Mouse (Mus musculus) forebrain, embryonic 13.5 days (tissue): ENCODE results near the gene Sdc4. TPM values are rescaled to one million over a fixed set of nuclear protein-coding genes. Genes with fewer than 3 reads are reported as not detected.

ENCODE experiments used
- ATAC-seq: fragments of 200-750 bp; cut with Nextera tagmentation; 2 replicates; pipeline ENCODE4 v1.8.0; 2017
- H3K27ac ChIP-seq: fragments of 300-500 bp; sonication (generic); 2 replicates; pipeline ENCODE4 v1.5.1; 2015; ENCODE audit warnings: inconsistent platforms, mild to moderate bottlenecking, moderate library complexity
- H3K27me3 ChIP-seq: fragments of 300-500 bp; sonication (generic); 2 replicates; pipeline ENCODE4 v1.6.1; 2015; ENCODE audit warnings: mild to moderate bottlenecking, inconsistent platforms
- H3K36me3 ChIP-seq: fragments of 300-500 bp; sonication (generic); 2 replicates; pipeline ENCODE4 v1.6.1; 2015; ENCODE audit warnings: mild to moderate bottlenecking, inconsistent platforms; ENCODE audit not compliant: poor library complexity, severe bottlenecking
- H3K4me1 ChIP-seq: fragments of 300-500 bp; sonication (generic); 2 replicates; pipeline ENCODE4 v1.6.1; 2015; ENCODE audit warnings: inconsistent platforms
- H3K4me2 ChIP-seq: fragments of 300-500 bp; sonication (generic); 2 replicates; pipeline ENCODE4 v1.6.1; 2015; ENCODE audit warnings: inconsistent platforms, mild to moderate bottlenecking, moderate library complexity
- H3K4me3 ChIP-seq: fragments of 300-500 bp; sonication (generic); 2 replicates; pipeline ENCODE4 v1.5.1; 2015; ENCODE audit warnings: mild to moderate bottlenecking, inconsistent platforms
- H3K9ac ChIP-seq: fragments of 300-500 bp; sonication (generic); 2 replicates; pipeline ENCODE4 v1.6.1; 2015; ENCODE audit warnings: mild to moderate bottlenecking, inconsistent platforms
- H3K9me3 ChIP-seq: fragments of 300-500 bp; sonication (generic); replicated peaks from 2 replicates; pipeline ENCODE4 v1.6.1; 2016; ENCODE audit warnings: inconsistent platforms
- WGBS: fragments of 180-500 bp; shearing (Covaris S2); methylation state at CpG from one replicate; pipeline ENCODE4 v1.1.7; 2015; 5-methylcytosine and 5-hydroxymethylcytosine counted together
- polyA plus RNA-seq: library from polyadenylated mRNA; unstranded; fragments of >200 nt; fragmentation: Nextera tagmentation; extraction: Ambion mirVana; gene quantifications from 2 replicates; pipeline ENCODE4 v1.2.1, GENCODE M21; 2015

Gene Sdc4
- polyA plus RNA-seq, 1 experiment from 2014 or later: 7.9 TPM

DNA sequence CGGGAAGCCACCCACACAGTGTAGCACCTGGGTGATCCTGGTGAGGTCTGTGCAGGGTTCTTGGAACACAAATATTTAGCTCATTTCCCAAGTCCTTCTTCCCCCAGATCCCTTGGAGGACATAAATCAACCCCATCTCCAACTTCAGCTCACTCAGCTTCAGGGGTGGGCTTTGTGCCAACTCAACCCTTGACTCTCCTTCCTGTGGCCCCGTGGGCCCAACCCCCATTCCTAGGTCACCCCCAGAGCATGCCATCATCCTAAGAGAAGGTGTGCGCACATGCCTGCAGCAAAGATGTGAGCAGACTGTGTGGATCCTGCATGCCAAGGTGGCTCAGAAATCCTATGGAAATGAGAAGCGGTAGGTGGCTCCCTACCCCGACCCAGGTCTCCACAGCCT, 38.2 kb downstream of the Sdc4 start:
- Histone ChIP-seq H3K4me1 (peaks cover 11% of the 10 kb centered on the region), H3K27ac (no peak overlapping the region), H3K4me2 (no peak overlapping the region), H3K36me3 (no peaks in the 10 kb centered on the region), H3K4me3 (no peak overlapping the region), H3K9ac (no peak overlapping the region), H3K9me3 (no peaks in the 10 kb centered on the region), H3K27me3 (peaks cover 99% of the 10 kb centered on the region)
- no peak for ATAC-seq
- 37% methylated on average over 5 of the region's 5 CpGs for WGBS

GRCm38 (mm10) chr2:164405060-164405459, 38.6 kb downstream of the Sdc4 start, which contains the start of gene Matn4:
TSS of gene Matn4 (minus strand) at chr2:164405160.
- H3K9me3 ChIP-seq: no peaks in the 10 kb centered on the region
- H3K27ac ChIP-seq: no peak within 1 kb of the TSS
- H3K4me1 ChIP-seq: peaks cover 11% of the 10 kb centered on the region
- WGBS: 8% methylated on average over 9 of the region's 9 CpGs
- peaks cover 99% of the 10 kb centered on the region for H3K27me3 ChIP-seq
- no peaks in the 10 kb centered on the region for H3K36me3 ChIP-seq
- H3K4me3 ChIP-seq: peak within 1 kb of the TSS; percentile 26
- H3K4me2 ChIP-seq: peak within 1 kb of the TSS; percentile 54
- no peak for ATAC-seq
- H3K9ac ChIP-seq: peak within 1 kb of the TSS; percentile 12; the same call in 1 of the 2 replicates

- peak overlapping the region; percentile 54 for H3K4me2 ChIP-seq
- H3K4me3 ChIP-seq: peak overlapping the region; percentile 26
- H3K36me3 ChIP-seq: no peaks in the 10 kb centered on the region
- H3K9ac ChIP-seq: peak overlapping the region; percentile 12; the same call in 1 of the 2 replicates
- H3K27ac ChIP-seq: no peak overlapping the region
- ATAC-seq: no peak
- peaks cover 11% of the 10 kb centered on the region for H3K4me1 ChIP-seq
- peaks cover 99% of the 10 kb centered on the region for H3K27me3 ChIP-seq
- 2% methylated on average over 49 of the region's 49 CpGs for WGBS
- H3K9me3 ChIP-seq: no peaks in the 10 kb centered on the region
Observed at GRCm38 (mm10) chr2:164404082-164404990, 39.4 kb downstream of the Sdc4 start.

- 9% methylated on average over 14 of the region's 14 CpGs for WGBS
- Histone ChIP-seq H3K27me3 (peaks cover 99% of the 10 kb centered on the region), H3K4me3 (no peak overlapping the region)
Observed at GRCm38 (mm10) chr2:164403396-164404081, 40.1 kb downstream of the Sdc4 start.

DNA sequence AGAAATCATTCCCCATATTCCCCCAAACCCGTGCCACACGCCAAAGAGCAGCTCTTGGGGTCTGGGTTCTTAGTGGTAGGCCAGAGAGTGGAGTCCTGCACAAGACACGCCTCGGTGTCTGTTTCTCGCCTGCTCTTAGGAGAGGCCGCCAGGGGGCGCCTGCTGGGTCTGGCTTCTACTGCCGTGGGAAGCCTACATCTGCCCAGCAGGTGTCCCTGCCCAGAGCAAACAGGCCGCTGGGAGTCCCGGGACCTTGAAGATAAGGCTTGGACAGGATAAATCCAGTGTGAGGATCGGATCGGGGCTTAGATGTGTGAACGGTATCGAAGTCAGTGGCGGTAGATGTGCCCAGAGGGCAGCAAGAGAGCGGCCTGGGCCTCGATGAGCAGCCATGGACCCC, 40.8 kb downstream of the Sdc4 start, which contains the start of gene Rbpjl:
Gene Rbpjl (plus strand): TSS at position 236 of the 400 bp plus-strand sequence.
- no peaks in the 10 kb centered on the region for H3K36me3 ChIP-seq
- peaks cover 92% of the 10 kb centered on the region for H3K27me3 ChIP-seq
- H3K9ac ChIP-seq: no peak within 1 kb of the TSS
- H3K4me1 ChIP-seq: peaks cover 11% of the 10 kb centered on the region
- 4% methylated on average over 17 of the region's 17 CpGs for WGBS
- no peak within 1 kb of the TSS for H3K27ac ChIP-seq
- no peak within 1 kb of the TSS for H3K4me3 ChIP-seq
- no peak within 1 kb of the TSS for H3K4me2 ChIP-seq
- peaks cover 3% of the 10 kb centered on the region for H3K9me3 ChIP-seq
- ATAC-seq: peak; percentile 27; the same call in 1 of the 2 replicates

More at GRCm38 (mm10) chr2:164403396-164404081, 40.1 kb downstream of the Sdc4 start:
- no peaks in the 10 kb centered on the region; the same call in 1 of the 2 replicates for H3K9me3 ChIP-seq
- H3K27ac ChIP-seq: no peak overlapping the region
- no peak for ATAC-seq
- peaks cover 11% of the 10 kb centered on the region for H3K4me1 ChIP-seq
- H3K4me2 ChIP-seq: no peak overlapping the region
- H3K36me3 ChIP-seq: no peaks in the 10 kb centered on the region
- no peak overlapping the region for H3K9ac ChIP-seq

- H3K27me3 ChIP-seq: peaks cover 33% of the 10 kb centered on the region
- WGBS: 73% methylated on average over 12 of the region's 12 CpGs
Observed at GRCm38 (mm10) chr2:164396911-164397310, 46.8 kb downstream of the Sdc4 start.

GRCm38 (mm10) chr2:164396076-164396475, 47.6 kb downstream of the Sdc4 start:
- no peak for ATAC-seq
- no peaks in the 10 kb centered on the region for H3K4me1 ChIP-seq
- peaks cover 13% of the 10 kb centered on the region for H3K9me3 ChIP-seq
- H3K27me3 ChIP-seq: peaks cover 30% of the 10 kb centered on the region
- no peak overlapping the region for H3K4me2 ChIP-seq
- no peak overlapping the region for H3K4me3 ChIP-seq
- no peak overlapping the region for H3K27ac ChIP-seq
- no peak overlapping the region for H3K9ac ChIP-seq
- H3K36me3 ChIP-seq: no peaks in the 10 kb centered on the region
- WGBS: 90% methylated on average over 7 of the region's 7 CpGs

More at GRCm38 (mm10) chr2:164396911-164397310, 46.8 kb downstream of the Sdc4 start:
- Histone ChIP-seq H3K27ac (no peak overlapping the region), H3K9me3 (peaks cover 10% of the 10 kb centered on the region), H3K36me3 (no peaks in the 10 kb centered on the region), H3K9ac (no peak overlapping the region), H3K4me3 (no peak overlapping the region), H3K4me2 (no peak overlapping the region), H3K4me1 (no peaks in the 10 kb centered on the region)
- no peak for ATAC-seq

DNA sequence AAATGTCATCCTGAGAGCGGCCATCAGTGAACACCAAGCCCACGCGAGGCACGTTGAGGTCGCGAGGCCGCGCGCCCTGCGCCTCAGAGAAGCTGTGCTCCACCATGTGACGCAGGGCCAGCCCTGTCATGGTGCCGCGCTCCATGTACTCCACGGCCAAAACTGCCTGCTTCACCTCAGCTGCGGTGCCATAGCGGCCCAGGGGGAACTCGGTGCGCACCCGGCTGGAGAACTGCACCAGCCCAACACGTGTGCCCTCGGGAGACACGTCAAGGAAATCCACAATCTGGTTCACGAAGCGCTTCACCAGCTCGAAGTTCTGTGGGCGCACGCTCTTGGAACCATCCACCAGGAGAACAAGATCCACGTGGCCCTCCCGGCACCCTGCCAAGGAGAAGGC, 50.6 kb downstream of the Sdc4 start:
- no peak overlapping the region for H3K27ac ChIP-seq
- H3K9me3 ChIP-seq: peaks cover 14% of the 10 kb centered on the region; the same call in 1 of the 2 replicates
- peaks cover 24% of the 10 kb centered on the region for H3K27me3 ChIP-seq
- H3K4me1 ChIP-seq: peaks cover 5% of the 10 kb centered on the region; the same call in 1 of the 2 replicates
- 78% methylated on average over 29 of the region's 29 CpGs for WGBS
- H3K9ac ChIP-seq: no peak overlapping the region
- no peak overlapping the region for H3K4me3 ChIP-seq
- no peaks in the 10 kb centered on the region for H3K36me3 ChIP-seq
- H3K4me2 ChIP-seq: no peak overlapping the region
- ATAC-seq: no peak

GRCm38 (mm10) chr2:164389499-164389898, 54.2 kb downstream of the Sdc4 start:
- peak overlapping the region; percentile 68 for H3K4me2 ChIP-seq
- no peak overlapping the region for H3K27ac ChIP-seq
- H3K9ac ChIP-seq: peak overlapping the region; percentile 60
- WGBS: under 1% methylated on average over 27 of the region's 30 CpGs
- peak; percentile 78 for ATAC-seq
- peaks cover 41% of the 10 kb centered on the region for H3K27me3 ChIP-seq
- 0 out of 2 replicates have a peak, but pooled peaks cover 5% of the 10 kb centered on the region for H3K9me3 ChIP-seq
- peak overlapping the region; percentile 50 for H3K4me3 ChIP-seq
- no peaks in the 10 kb centered on the region for H3K36me3 ChIP-seq
- H3K4me1 ChIP-seq: peaks cover 22% of the 10 kb centered on the region

DNA sequence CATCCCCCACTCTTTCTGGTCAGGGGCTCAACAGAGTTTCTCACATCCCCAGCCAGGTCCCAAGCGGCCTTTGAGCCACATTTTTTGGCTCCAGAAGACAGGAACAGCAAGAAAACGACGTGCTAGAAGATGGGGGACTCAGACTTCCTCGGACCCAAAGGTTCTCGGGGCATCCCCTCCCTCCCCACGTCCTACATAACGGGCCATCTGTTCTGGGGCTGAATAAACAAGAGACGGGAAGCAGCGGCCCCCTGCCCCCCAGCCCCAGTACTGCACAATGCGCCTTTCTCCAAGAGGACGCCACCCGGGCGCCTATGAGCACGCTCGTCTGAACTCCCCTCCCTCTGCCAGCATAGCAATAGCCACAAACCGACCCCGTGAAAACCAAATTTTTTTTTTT, 54.7 kb downstream of the Sdc4 start, which contains the start of gene Slpi:
Gene Slpi (minus strand): TSS at position 76 of the 400 bp plus-strand sequence.
- Histone ChIP-seq H3K9me3 (0 out of 2 replicates have a peak, but pooled peaks cover 5% of the 10 kb centered on the region), H3K4me3 (peak within 1 kb of the TSS; percentile 50), H3K27me3 (peaks cover 41% of the 10 kb centered on the region), H3K9ac (peak within 1 kb of the TSS; percentile 60), H3K27ac (no peak within 1 kb of the TSS; the same call in 1 of the 2 replicates), H3K4me2 (peak within 1 kb of the TSS; percentile 68), H3K36me3 (no peaks in the 10 kb centered on the region), H3K4me1 (peaks cover 22% of the 10 kb centered on the region)
- 0% methylated on average over 17 of the region's 17 CpGs for WGBS
- peak; percentile 61 for ATAC-seq

DNA sequence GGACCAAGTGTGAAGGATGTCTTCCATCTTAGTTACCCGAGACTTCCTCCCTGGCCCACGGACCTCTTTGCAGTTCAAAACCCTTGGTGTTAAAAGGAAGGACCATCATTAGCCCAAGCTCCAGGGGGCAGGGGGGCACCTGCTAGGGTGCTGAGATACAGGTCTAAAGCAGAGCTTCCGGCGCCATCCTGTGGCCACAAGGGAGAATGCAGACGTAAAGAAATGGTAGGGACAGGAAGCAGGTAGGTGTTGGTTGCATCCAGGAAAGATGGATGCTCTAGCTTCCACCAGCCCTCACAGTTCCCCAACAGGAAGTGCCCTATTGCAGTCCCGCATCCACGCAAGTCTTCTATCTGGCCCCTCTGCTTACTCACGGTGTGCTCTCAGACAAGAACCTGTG, 56.7 kb downstream of the Sdc4 start:
- H3K4me2 ChIP-seq: no peak overlapping the region; the same call in 1 of the 2 replicates
- H3K27me3 ChIP-seq: peaks cover 41% of the 10 kb centered on the region
- H3K4me1 ChIP-seq: peaks cover 22% of the 10 kb centered on the region
- no peak overlapping the region for H3K27ac ChIP-seq
- ATAC-seq: no peak
- H3K9me3 ChIP-seq: peaks cover 5% of the 10 kb centered on the region; the same call in 1 of the 2 replicates
- H3K36me3 ChIP-seq: no peaks in the 10 kb centered on the region
- H3K9ac ChIP-seq: no peak overlapping the region
- H3K4me3 ChIP-seq: no peak overlapping the region
- WGBS: 18% methylated on average over 8 of the region's 8 CpGs
